Mouse (Mus musculus) thymus, adult 18-20 months (tissue): ENCODE results near the gene Mafb.

Experiments used
- DNase-seq, 2 experiments: peaks; one replicate each; pipeline ENCODE4 v3.0.0; 2022; ENCODE audit warnings: mixed read lengths in 2 of 2

Mafb gene

GRCm38 (mm10) chr2:160363201-160363600, 3.7 kb downstream of the Mafb start:
- DNase-seq = no peak

DNA sequence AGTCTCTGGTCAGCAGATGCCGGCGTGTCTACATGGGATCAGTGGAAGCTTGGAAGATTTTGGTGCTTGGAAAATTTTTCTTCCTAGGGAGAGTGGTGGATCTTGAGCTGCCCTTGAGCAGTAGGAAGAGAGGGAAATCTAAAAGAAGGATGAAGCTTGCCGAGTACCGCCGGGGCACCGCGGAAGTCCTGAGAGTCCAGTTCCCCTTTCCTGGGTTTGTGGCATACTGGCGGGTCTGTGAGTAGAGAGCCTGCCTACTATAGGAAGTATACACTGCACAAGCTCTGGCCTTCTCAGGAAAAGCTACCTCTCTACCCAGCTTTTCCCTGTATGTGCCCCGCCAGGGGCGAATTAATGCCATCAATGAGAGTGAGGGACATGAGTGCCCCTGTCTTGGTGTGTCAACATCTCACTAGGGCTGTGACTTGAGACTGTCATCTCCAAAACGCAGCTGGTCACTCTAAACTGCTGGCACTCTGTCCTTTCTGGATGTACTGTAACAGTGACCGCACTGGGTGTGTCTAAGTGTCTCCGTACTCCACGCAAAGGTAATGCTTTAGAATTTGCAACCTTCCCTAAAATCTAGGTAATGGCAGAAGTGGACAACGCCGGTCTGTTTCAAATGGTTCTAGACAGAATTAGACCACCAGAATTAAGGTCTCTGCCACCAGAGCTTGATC, 5.3 kb downstream of the Mafb start:
- no peak for DNase-seq

GRCm38 (mm10) chr2:160360234-160360874, 6.5 kb downstream of the Mafb start:
- DNase-seq = no peak

- DNase-seq = no peak
Observed at GRCm38 (mm10) chr2:160358896-160359295, 8.0 kb downstream of the Mafb start.

DNA sequence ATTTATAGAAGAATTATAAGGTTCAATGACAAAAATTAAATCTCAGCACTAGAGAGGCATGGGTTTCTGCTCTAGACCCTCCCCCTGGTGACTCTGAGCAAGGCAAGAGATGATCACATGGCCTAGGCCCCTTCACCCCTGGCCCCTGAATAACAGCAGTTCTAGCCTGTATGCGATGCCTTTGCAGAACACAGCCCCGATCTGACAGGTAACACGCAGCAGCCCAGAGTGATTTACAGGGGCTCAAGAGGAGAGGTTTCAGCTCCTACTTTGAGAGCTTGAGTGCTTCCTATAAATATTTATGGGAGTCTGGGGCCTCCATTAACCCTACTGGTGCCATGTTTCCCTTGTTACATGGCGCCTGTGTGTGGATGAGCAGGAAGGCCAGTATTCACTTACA, 9.4 kb downstream of the Mafb start:
- DNase-seq = no peak

DNA sequence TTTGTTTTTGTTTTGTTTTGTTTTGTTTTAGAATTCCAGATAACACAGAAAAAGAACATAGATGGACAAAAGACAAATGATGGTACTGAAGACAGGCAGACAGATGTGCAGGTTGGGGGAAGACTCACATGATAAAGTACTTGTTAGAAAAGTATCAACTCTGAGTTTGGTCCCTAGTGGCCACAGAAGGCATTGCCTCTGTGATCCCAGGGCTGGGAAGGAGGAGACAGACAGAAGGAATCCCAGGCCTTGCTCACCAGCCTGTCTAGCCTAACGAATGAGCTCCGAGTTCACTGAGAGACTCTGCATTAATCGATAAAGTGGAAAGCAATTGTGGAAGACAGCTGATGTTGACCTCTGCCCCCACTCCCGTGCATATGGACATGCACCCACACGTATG, 10.7 kb downstream of the Mafb start:
- no peak for DNase-seq

- no peak for DNase-seq
Observed at GRCm38 (mm10) chr2:160354319-160354718, 12.5 kb downstream of the Mafb start.

- no peak for DNase-seq
Observed at GRCm38 (mm10) chr2:160353581-160353980, 13.3 kb downstream of the Mafb start.

GRCm38 (mm10) chr2:160351038-160351574, 15.8 kb downstream of the Mafb start:
- DNase-seq = no peak

- no peak for DNase-seq
Observed at GRCm38 (mm10) chr2:160349578-160349977, 17.3 kb downstream of the Mafb start.

GRCm38 (mm10) chr2:160348796-160349195, 18.1 kb downstream of the Mafb start:
- DNase-seq = no peak

DNA sequence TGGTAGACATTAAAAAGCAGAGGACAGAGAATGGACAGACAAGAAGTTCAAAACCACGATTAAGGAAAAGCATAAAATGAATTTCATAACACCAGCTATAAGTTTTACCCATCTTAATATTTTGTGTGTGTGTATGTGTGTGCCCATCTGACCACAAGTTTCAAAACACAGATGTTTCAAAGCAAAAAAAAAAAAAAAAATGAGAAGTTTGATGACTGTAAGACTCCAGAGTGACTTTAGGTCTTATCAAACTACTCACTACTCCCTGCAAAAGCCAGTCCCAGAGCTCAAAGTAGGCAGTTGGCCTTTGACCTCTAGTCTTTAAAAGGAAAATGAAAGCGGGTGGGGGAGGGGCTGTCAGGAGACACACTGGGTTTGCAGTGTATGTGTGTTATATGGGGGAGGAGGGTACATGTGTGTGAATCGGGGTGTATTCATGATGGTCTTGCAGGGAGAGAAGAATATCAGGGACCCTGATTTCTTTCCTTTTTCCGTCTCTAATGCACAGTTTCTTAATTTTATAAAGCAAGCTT, 18.7 kb downstream of the Mafb start:
- DNase-seq = no peak

GRCm38 (mm10) chr2:160345644-160346043, 21.2 kb downstream of the Mafb start:
- no peak for DNase-seq

DNA sequence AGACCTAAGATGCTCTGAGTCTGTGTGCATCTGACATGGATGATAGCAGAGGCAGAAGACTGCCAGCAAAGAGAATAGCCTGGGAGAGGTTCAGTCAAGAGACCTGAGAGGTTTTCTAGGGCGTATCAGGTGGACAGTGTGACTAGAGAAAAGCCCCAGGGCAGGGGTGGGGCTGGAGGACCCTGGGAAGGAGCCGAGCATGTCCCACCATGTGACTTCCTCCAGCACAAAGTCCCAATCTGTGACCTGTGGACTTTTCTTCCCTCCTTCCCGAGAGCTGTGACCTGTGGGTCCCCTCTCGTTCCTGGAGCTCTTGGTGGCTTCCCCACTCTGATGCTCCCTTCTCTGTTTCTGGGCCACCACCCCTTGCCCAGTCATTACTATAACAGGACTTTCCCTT, 26.7 kb downstream of the Mafb start:
- DNase-seq = no peak

- no peak for DNase-seq
Observed at GRCm38 (mm10) chr2:160339595-160339994, 27.3 kb downstream of the Mafb start.

DNA sequence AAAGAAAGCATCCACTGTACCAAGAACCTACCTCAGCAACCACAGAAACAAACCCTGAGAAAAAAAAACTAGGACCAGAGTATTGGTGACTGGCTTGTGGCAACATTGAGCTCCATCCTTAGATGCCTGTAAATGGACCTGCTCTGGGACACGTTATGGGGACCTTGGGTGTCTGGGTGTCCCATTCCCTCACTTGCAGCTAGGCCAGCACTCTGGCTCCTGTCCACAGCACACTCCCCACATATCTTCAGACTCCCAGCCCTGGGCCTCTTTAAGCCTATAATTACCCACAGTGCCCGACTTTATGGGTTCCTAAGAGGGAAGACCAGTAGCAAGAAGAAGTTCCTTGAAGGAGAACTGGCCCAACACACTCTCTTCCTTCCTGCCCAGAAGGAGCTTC, 30.8 kb downstream of the Mafb start:
- DNase-seq = no peak

GRCm38 (mm10) chr2:160335043-160335442, 31.8 kb downstream of the Mafb start:
- DNase-seq = no peak

GRCm38 (mm10) chr2:160334111-160334661, 32.7 kb downstream of the Mafb start, which contains the start of gene Gm826:
Gm826 (minus strand) TSS chr2:160334162.
- no peak for DNase-seq

GRCm38 (mm10) chr2:160332516-160333325, 34.1 kb downstream of the Mafb start:
- DNase-seq = no peak

DNA sequence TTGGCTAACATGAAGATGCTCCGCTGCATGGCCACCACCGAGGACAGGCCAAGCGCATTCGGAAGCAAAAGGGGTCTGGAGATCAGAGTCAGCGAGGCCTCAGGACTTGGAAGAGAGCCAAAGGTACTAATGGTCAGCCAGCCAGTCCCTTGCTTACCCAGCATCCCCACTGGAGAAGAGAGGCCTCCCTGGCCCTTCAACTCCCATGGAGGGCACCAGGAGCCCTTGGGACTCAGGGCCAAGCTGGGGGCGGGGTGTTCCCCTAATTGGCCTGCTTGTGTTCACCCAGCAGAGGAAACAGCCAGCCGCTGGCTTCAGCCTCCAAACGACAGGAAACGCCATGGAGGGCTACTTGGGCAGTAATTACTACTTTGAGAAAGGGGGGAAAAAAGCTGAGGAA, 38.0 kb downstream of the Mafb start:
- peak; percentile 27 to 35 for DNase-seq

DNA sequence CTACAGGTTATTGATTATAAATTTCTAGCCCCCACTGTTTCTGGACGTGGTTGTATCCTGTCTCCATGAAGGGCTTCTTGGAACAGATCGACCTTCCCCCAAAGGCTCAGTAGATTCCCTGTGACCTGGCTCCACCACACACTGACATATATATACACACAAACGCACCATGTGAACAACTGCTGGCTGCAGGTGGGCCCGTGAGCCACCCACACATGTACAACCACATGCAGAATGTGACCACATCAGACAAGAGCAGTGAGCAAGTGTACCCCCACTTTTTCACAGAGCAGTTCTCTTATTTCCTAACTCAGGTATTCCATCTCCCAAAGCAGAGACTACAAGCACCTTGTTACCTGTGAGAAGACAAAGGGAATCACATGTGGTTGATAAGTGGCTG, 39.1 kb downstream of the Mafb start:
- peak; percentile 65 to 85 for DNase-seq

DNA sequence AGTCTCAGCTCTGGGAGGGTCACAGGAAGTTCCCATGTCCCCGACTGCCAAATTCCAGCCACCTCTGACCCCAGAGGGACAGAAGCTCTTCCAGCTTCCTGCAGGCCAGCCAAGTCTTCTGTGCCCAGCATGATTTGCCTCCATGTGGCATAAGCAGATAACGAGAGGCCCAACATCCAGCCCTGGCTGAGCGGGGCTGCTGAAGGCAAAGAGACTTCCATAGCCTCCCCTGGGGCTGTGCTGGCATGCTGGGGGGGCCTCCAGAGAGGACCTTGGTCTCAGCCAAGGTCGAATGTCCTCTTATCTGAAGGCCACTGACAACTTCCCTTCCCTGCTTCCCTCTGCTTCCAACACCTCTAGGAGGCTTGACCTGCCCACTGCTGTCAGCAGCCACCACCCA, 39.7 kb downstream of the Mafb start:
- peak in 1 of 2 experiments; percentile 33 for DNase-seq

- DNase-seq = no peak
Observed at GRCm38 (mm10) chr2:160325105-160325644, 41.7 kb downstream of the Mafb start.
